Mouse (Mus musculus) MEL (cell line): ENCODE results near the gene Jpt1. TPM values are rescaled to one million over a fixed set of nuclear protein-coding genes. Genes with fewer than 3 reads are reported as not detected.

Experiments
- DNase-seq: peaks from one replicate; pipeline ENCODE4 v3.0.0; 2011; ENCODE audit warnings: low read depth, low spot score
- H3K27ac ChIP-seq: 2 replicates; pipeline ENCODE4 v1.5.1; 2012; ENCODE audit warnings: low read depth, mild to moderate bottlenecking, control low read depth, low read length, moderate library complexity; ENCODE audit not compliant: control insufficient read depth
- H3K27me3 ChIP-seq, 2 experiments: fragments of 150-350 bp in 1 of 2; sonication (generic) in 1 of 2; 2 replicates each; pipeline ENCODE4 v1.6.1; 2012; ENCODE audit warnings: low read length in 2 of 2, mild to moderate bottlenecking in 2 of 2, improper control_type of control experiment in 1 of 2, moderate library complexity in 1 of 2; ENCODE audit not compliant: insufficient read depth in 2 of 2, control insufficient read depth in 1 of 2
- H3K36me3 ChIP-seq, 2 experiments: 2 replicates each; pipeline ENCODE4 v1.6.1; 2012 to 2014; ENCODE audit warnings: low read length in 2 of 2, improper control_type of control experiment in 1 of 2, inconsistent platforms in 1 of 2, mild to moderate bottlenecking in 1 of 2; ENCODE audit not compliant: insufficient read depth in 2 of 2, control insufficient read depth in 1 of 2
- H3K4me1 ChIP-seq, 2 experiments: fragments of 150-350 bp in 1 of 2; sonication (generic) in 1 of 2; 2 replicates each; pipeline ENCODE4 v1.6.1; 2012; ENCODE audit warnings: low read length in 2 of 2, improper control_type of control experiment in 1 of 2, mild to moderate bottlenecking in 1 of 2; ENCODE audit not compliant: insufficient read depth in 2 of 2, control insufficient read depth in 1 of 2
- H3K4me3 ChIP-seq, 2 experiments: fragments of 150-350 bp in 1 of 2; sonication (generic) in 1 of 2; 2 replicates each; pipeline ENCODE4 v1.5.1; 2012; ENCODE audit warnings: low read depth in 2 of 2, low read length in 2 of 2, mild to moderate bottlenecking in 2 of 2, moderate library complexity in 2 of 2, control low read depth in 1 of 2, improper control_type of control experiment in 1 of 2; ENCODE audit not compliant: control insufficient read depth in 1 of 2, insufficient read depth in 1 of 2
- H3K79me2 ChIP-seq: 2 replicates; pipeline ENCODE4 v1.6.1; 2012; ENCODE audit warnings: mild to moderate bottlenecking, low read length, moderate library complexity; ENCODE audit not compliant: control insufficient read depth, poor library complexity, insufficient read depth
- H3K9ac ChIP-seq: 2 replicates; pipeline ENCODE4 v1.6.1; 2012; ENCODE audit warnings: low read depth, mild to moderate bottlenecking, control low read depth, low read length, moderate library complexity; ENCODE audit not compliant: control insufficient read depth, poor library complexity, severe bottlenecking
- H3K9me3 ChIP-seq: fragments of 150-350 bp; sonication (generic); replicated peaks from 2 replicates; pipeline ENCODE4 v1.6.1; 2012; ENCODE audit warnings: mild to moderate bottlenecking, low read length, improper control_type of control experiment, moderate library complexity; ENCODE audit not compliant: insufficient read depth
- BHLHE40 ChIP-seq: IDR thresholded peaks from 2 replicates; pipeline ENCODE4 v1.6.1; 2012; ENCODE audit warnings: low read depth, mild to moderate bottlenecking, inconsistent platforms, low read length, improper control_type of control experiment, borderline replicate concordance
- CHD1 ChIP-seq: IDR thresholded peaks from 2 replicates; pipeline ENCODE4 v1.6.1; 2012; ENCODE audit warnings: low read depth, mild to moderate bottlenecking, inconsistent platforms, low read length, improper control_type of control experiment
- CHD2 ChIP-seq: IDR thresholded peaks from 2 replicates; pipeline ENCODE4 v1.6.1; 2011; ENCODE audit warnings: low read length, improper control_type of control experiment
- CTCF ChIP-seq, 3 experiments: IDR thresholded peaks in 2 of 3; conservative IDR thresholded peaks in 1 of 3; 2 replicates each; pipeline ENCODE4 v1.5.1; 2011 to 2012; ENCODE audit warnings: low read length in 3 of 3, low read depth in 2 of 3, mild to moderate bottlenecking in 2 of 3, improper control_type of control experiment in 1 of 3, inconsistent platforms in 1 of 3, mixed read lengths in 1 of 3, moderate library complexity in 1 of 3; ENCODE audit not compliant: control insufficient read depth in 1 of 3, insufficient read depth in 1 of 3, poor library complexity in 1 of 3, severe bottlenecking in 1 of 3
- E2F4 ChIP-seq: IDR thresholded peaks from 2 replicates; pipeline ENCODE4 v1.6.1; 2011; ENCODE audit warnings: low read depth, low read length, improper control_type of control experiment, borderline replicate concordance
- ELF1 ChIP-seq: IDR thresholded peaks from 2 replicates; pipeline ENCODE4 v1.6.1; 2014; ENCODE audit warnings: low read depth, mild to moderate bottlenecking, inconsistent platforms, low read length, improper control_type of control experiment, moderate library complexity
- ETS1 ChIP-seq: IDR thresholded peaks from 2 replicates; pipeline ENCODE4 v1.6.1; 2012; ENCODE audit warnings: low read depth, mild to moderate bottlenecking, inconsistent platforms, low read length, improper control_type of control experiment, moderate library complexity
- GABPA ChIP-seq: IDR thresholded peaks from 2 replicates; pipeline ENCODE4 v1.6.1; 2012; ENCODE audit warnings: low read depth, mild to moderate bottlenecking, inconsistent platforms, low read length, improper control_type of control experiment, moderate library complexity
- GATA1 ChIP-seq: IDR thresholded peaks from 2 replicates; pipeline ENCODE4 v1.6.1; 2011; ENCODE audit warnings: low read depth, low read length, improper control_type of control experiment
- HCFC1 ChIP-seq: IDR thresholded peaks from 2 replicates; pipeline ENCODE4 v1.6.1; 2012; ENCODE audit warnings: low read depth, mild to moderate bottlenecking, inconsistent platforms, low read length, improper control_type of control experiment, moderate library complexity
- JUND ChIP-seq: IDR thresholded peaks from 2 replicates; pipeline ENCODE4 v1.6.1; 2011; ENCODE audit warnings: low read depth, mild to moderate bottlenecking, improper control_type of control experiment, low read length
- KAT2A ChIP-seq: conservative IDR thresholded peaks from 2 replicates; pipeline ENCODE4 v1.6.1; 2012; ENCODE audit warnings: low read depth, low read length, improper control_type of control experiment, inconsistent platforms
- MAFK ChIP-seq: IDR thresholded peaks from 2 replicates; pipeline ENCODE4 v1.6.1; 2011; ENCODE audit warnings: low read depth, mild to moderate bottlenecking, low read length, improper control_type of control experiment, borderline replicate concordance
- MAZ ChIP-seq: IDR thresholded peaks from 2 replicates; pipeline ENCODE4 v1.6.1; 2012; ENCODE audit warnings: low read depth, mild to moderate bottlenecking, inconsistent platforms, low read length, improper control_type of control experiment
- MEF2A ChIP-seq: IDR thresholded peaks from 2 replicates; pipeline ENCODE4 v1.6.1; 2014; ENCODE audit warnings: low read depth, mild to moderate bottlenecking, inconsistent platforms, low read length, improper control_type of control experiment; ENCODE audit not compliant: poor library complexity, insufficient replicate concordance, severe bottlenecking; ENCODE audit errors: extremely low read depth
- MYB ChIP-seq: IDR thresholded peaks from 2 replicates; pipeline ENCODE4 v1.6.1; 2011; ENCODE audit warnings: mild to moderate bottlenecking, low read depth, low read length, improper control_type of control experiment
- MYC ChIP-seq: IDR thresholded peaks from 2 replicates; pipeline ENCODE4 v1.6.1; 2011; ENCODE audit warnings: low read depth, mild to moderate bottlenecking, low read length, improper control_type of control experiment, moderate library complexity
- NELFE ChIP-seq: IDR thresholded peaks from 2 replicates; pipeline ENCODE4 v1.6.1; 2011; ENCODE audit warnings: low read depth, low read length, improper control_type of control experiment
- POLR2A ChIP-seq, 2 experiments: IDR thresholded peaks; 2 replicates each; pipeline ENCODE4 v1.6.1; 2011 to 2012; ENCODE audit warnings: low read length in 2 of 2, mild to moderate bottlenecking in 2 of 2, control low read depth in 1 of 2, improper control_type of control experiment in 1 of 2, low read depth in 1 of 2, moderate library complexity in 1 of 2; ENCODE audit not compliant: control insufficient read depth in 1 of 2, insufficient read depth in 1 of 2, poor library complexity in 1 of 2
- POLR2AphosphoS2 ChIP-seq: IDR thresholded peaks from 2 replicates; pipeline ENCODE4 v1.6.1; 2011; ENCODE audit warnings: low read length, improper control_type of control experiment
- POLR2AphosphoS5 ChIP-seq: IDR thresholded peaks from 2 replicates; pipeline ENCODE4 v1.6.1; 2012; ENCODE audit warnings: low read depth, borderline replicate concordance, mild to moderate bottlenecking, inconsistent platforms, low read length, moderate library complexity, mixed read lengths
- RAD21 ChIP-seq: IDR thresholded peaks from 2 replicates; pipeline ENCODE4 v1.6.1; 2011; ENCODE audit warnings: mild to moderate bottlenecking, low read depth, low read length, improper control_type of control experiment
- RCOR1 ChIP-seq: IDR thresholded peaks from 2 replicates; pipeline ENCODE4 v1.6.1; 2012; ENCODE audit warnings: low read depth, mild to moderate bottlenecking, inconsistent platforms, low read length, improper control_type of control experiment
- SIN3A ChIP-seq: IDR thresholded peaks from 2 replicates; pipeline ENCODE4 v1.6.1; 2012; ENCODE audit warnings: low read length, improper control_type of control experiment, inconsistent platforms
- SMC3 ChIP-seq: IDR thresholded peaks from 2 replicates; pipeline ENCODE4 v1.6.1; 2011; ENCODE audit warnings: low read depth, low read length, improper control_type of control experiment
- TAL1 ChIP-seq: IDR thresholded peaks from 2 replicates; pipeline ENCODE4 v1.6.1; 2012; ENCODE audit warnings: mild to moderate bottlenecking, inconsistent platforms, low read length, moderate library complexity, mixed read lengths
- TBP ChIP-seq: IDR thresholded peaks from 2 replicates; pipeline ENCODE4 v1.8.0; 2011; ENCODE audit warnings: low read depth, low read length, improper control_type of control experiment
- TCF12 ChIP-seq: IDR thresholded peaks from 2 replicates; pipeline ENCODE4 v1.6.1; 2014; ENCODE audit warnings: low read depth, mild to moderate bottlenecking, inconsistent platforms, low read length, improper control_type of control experiment, moderate library complexity
- UBTF ChIP-seq: IDR thresholded peaks from 2 replicates; pipeline ENCODE4 v1.6.1; 2012; ENCODE audit warnings: low read depth, mild to moderate bottlenecking, inconsistent platforms, low read length, improper control_type of control experiment, moderate library complexity, borderline replicate concordance; ENCODE audit not compliant: insufficient read depth
- USF1 ChIP-seq: IDR thresholded peaks from 2 replicates; pipeline ENCODE4 v1.6.1; 2014; ENCODE audit warnings: low read depth, mild to moderate bottlenecking, inconsistent platforms, low read length, improper control_type of control experiment, moderate library complexity
- USF2 ChIP-seq, 2 experiments: IDR thresholded peaks; 2 replicates each; pipeline ENCODE4 v1.6.1; 2011 to 2012; ENCODE audit warnings: improper control_type of control experiment in 2 of 2, low read length in 2 of 2, borderline replicate concordance in 1 of 2, inconsistent platforms in 1 of 2, low read depth in 1 of 2, mild to moderate bottlenecking in 1 of 2; ENCODE audit not compliant: insufficient read depth in 1 of 2
- ZKSCAN1 ChIP-seq: IDR thresholded peaks from 2 replicates; pipeline ENCODE4 v1.6.1; 2012; ENCODE audit warnings: low read depth, mild to moderate bottlenecking, inconsistent platforms, low read length, improper control_type of control experiment, moderate library complexity
- ZMIZ1 ChIP-seq: IDR thresholded peaks from 2 replicates; pipeline ENCODE4 v1.6.1; 2012; ENCODE audit warnings: low read depth, mild to moderate bottlenecking, inconsistent platforms, low read length, improper control_type of control experiment, moderate library complexity
- ZNF384 ChIP-seq: IDR thresholded peaks from 2 replicates; pipeline ENCODE4 v1.6.1; 2012; ENCODE audit warnings: low read depth, mild to moderate bottlenecking, inconsistent platforms, low read length, improper control_type of control experiment
- polyA plus RNA-seq, 2 experiments: library from polyadenylated mRNA; stranded (reverse) in 1 of 2; unstranded in 1 of 2; fragments of >175 nt in 1 of 2; fragments of >200 nt in 1 of 2; gene quantifications; 2 replicates each; pipeline versions ENCODE4 v1.2.1 to v1.2.4; 2012; ENCODE audit warnings: low replicate concordance in 2 of 2, low read depth in 1 of 2; ENCODE audit not compliant: insufficient read length in 2 of 2, insufficient read depth in 1 of 2, missing spikeins in 1 of 2
- total RNA-seq: library from RNA; depleted of rRNA; stranded (reverse); fragments of 300-350 nt; gene quantifications from 2 replicates; pipeline ENCODE4 v1.2.3, GENCODE M21; 2012

Jpt1 gene
- total and polyA plus RNA-seq, 3 experiments = 353 to 382 TPM; not detected in 1

GRCm38 (mm10) chr11:115514238-115514663 is at the start of gene Jpt1 (continued):
- peak; percentile 48; the same call in 1 of the 2 replicates for TF ChIP-seq ETS1
- peak; percentile 70 for TF ChIP-seq MAZ

- H3K27me3 ChIP-seq = no peaks in the 10 kb centered on the region
- peaks cover 0 to 12% of the 10 kb centered on the region in 2 experiments; a peak in 2 of 4 replicates for H3K4me1 ChIP-seq
- peaks cover 24% of the 10 kb centered on the region for H3K79me2 ChIP-seq
- peaks cover 14 to 16% of the 10 kb centered on the region in 2 experiments for H3K36me3 ChIP-seq
- peak; percentile 80 for DNase-seq
- peak overlapping the region; percentile 80 for H3K27ac ChIP-seq
- H3K4me3 ChIP-seq = peak overlapping the region; percentile 45 to 54
- H3K9me3 ChIP-seq = no peaks in the 10 kb centered on the region
- H3K9ac ChIP-seq = peak overlapping the region; percentile 70
- TF ChIP-seq RCOR1 (no peak), USF1 (no peak), JUND (no peak), TBP (peak; percentile 46), POLR2AphosphoS5 (no peak), ETS1 (0 out of 2 replicates have a peak, but pooled peaks have one; percentile 22), NELFE (no peak), ELF1 (0 out of 2 replicates have a peak, but pooled peaks have one; percentile 16), KAT2A (no peak), ZMIZ1 (0 out of 2 replicates have a peak, but pooled peaks have one; percentile 30), E2F4 (no peak), BHLHE40 (no peak), ZKSCAN1 (no peak), TCF12 (0 out of 2 replicates have a peak, but pooled peaks have one; percentile 24), USF2 (IDR thresholded peaks at IDR 0.05; ENCODE audit: borderline replicate concordance in 1 of 2, insufficient read depth in 1 of 2, low read depth in 1 of 2, low read length in 2 of 2) (no peak), MYC (peak; percentile 86), SMC3 (peak; percentile 58), POLR2AphosphoS2 (no peak), MAZ (no peak; the same call in 1 of the 2 replicates), CHD2 (no peak), CHD1 (peak; percentile 88; the same call in 1 of the 2 replicates), MYB (no peak), UBTF (no peak), RAD21 (no peak; the same call in none of the 2 replicates), ZNF384 (no peak), MEF2A (no peak), MAFK (no peak), GABPA (no peak), HCFC1 (no peak), CTCF (IDR thresholded peaks at IDR 0.05 in 2 of 3, conservative IDR thresholded peaks at IDR 0.05 in 1 of 3; ENCODE audit: control insufficient read depth in 1 of 3, insufficient read depth in 1 of 3, low read depth in 2 of 3, low read length in 3 of 3, poor library complexity in 1 of 3, severe bottlenecking in 1 of 3) (peak; percentile 31 to 61 (median 59)), GATA1 (no peak), POLR2A (IDR thresholded peaks at IDR 0.05; ENCODE audit: control insufficient read depth in 1 of 2, insufficient read depth in 1 of 2, low read depth in 1 of 2, low read length in 2 of 2, poor library complexity in 1 of 2) (no peak), TAL1 (no peak), SIN3A (0 out of 2 replicates have a peak, but pooled peaks have one; percentile 2)
These were observed 49.2 kb upstream of the Jpt1 start for GRCm38 (mm10) chr11:115563406-115563805.
